Mouse (Mus musculus): ENCODE data around the gene Zfp579. TPM values are rescaled to one million over a fixed set of nuclear protein-coding genes. Genes with fewer than 3 reads are reported as not detected.

Gene Zfp579
- polyA plus RNA-seq (2012; rRNA removed): 38.0 and 39.2 TPM in 2 replicates

DNA sequence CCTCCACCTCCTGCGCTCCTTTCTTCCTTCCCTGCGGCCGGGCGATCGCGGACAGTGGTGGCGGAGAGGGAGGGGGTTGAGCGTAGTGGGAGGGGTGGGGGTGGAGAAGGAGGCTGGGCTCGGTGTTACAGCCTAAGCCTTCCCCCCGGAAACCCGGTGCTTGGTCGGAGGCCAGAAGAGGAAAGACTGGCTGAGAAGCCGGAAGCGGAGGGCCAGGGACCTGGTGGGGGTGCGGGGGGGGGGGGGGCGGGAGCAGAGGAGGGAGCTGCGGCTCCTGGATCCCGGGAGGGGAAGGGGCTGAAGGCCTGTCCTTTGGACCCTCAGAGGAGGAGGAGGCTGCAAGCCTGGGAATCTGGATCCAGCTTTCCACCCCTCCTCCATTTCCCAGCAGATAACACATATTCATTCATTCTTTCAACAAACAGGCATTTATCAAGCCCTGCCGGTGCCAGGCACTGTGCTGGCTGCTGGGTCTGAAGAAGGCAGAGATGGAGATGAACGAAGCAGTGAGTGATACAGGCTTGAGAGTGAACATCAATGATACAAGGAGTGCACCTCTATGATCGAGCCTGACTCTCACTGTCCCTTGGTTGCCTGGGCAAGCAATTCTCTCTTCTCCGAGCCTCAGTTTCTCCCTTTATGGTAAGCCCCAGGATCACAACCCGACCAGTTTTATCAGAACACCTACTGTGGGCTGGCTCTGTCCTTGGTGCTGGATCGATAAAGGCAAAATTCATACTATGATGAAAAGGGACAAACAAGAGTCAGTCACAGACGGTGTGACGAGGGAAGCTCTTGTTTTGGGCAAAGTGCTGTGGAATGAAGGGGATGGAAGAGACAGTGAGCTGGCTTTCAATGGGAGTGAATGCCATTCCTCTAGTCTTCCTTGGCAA lies at the start of gene Zfp579:
TSS of gene Zfp579 (minus strand) at position 156 of the 893 bp plus-strand sequence.
- Histone ChIP-seq H3K27ac (ENCODE audit: insufficient read depth, low read length) (peak within 1 kb of the TSS; percentile 26), H3K4me3 (ENCODE audit: insufficient read depth, low read length) (peak within 1 kb of the TSS; percentile 72), H3K4me1 (ENCODE audit: control insufficient read depth, insufficient read depth, low read length) (no peaks in the 10 kb centered on the region)
- TF ChIP-seq CTCF (IDR thresholded peaks at IDR 0.05; ENCODE audit: extremely low read depth, insufficient read depth, low read length): no peak
- TF ChIP-seq POLR2A (IDR thresholded peaks at IDR 0.05; ENCODE audit: extremely low read depth, insufficient read depth, low read length): peak; percentile 79

DNA sequence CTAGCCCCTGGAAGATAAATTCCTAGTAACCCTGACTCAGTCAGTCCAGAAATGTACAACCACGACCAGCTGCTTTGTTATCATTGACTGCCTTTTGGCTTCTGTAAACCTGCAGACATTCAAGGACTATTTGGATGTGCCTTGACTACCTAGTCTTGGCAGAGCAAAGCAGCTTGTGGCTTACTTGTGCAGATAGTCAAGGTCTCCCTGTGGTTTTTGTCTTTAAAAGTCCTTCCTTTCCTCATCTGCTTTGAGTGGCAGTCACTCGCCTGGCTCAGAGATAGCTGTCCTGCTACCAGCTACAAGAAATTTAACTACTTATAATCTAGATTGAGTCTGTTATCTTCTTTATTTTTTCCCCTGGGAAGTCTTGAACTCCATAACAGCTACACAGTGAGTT lies 49.0 kb upstream of the Zfp579 start:
- H3K4me3 ChIP-seq (ENCODE audit: insufficient read depth, low read length): no peak overlapping the region
- H3K27ac ChIP-seq (ENCODE audit: insufficient read depth, low read length): no peak overlapping the region
- no peak for TF ChIP-seq POLR2A (IDR thresholded peaks at IDR 0.05; ENCODE audit: extremely low read depth, insufficient read depth, low read length)
- no peak for TF ChIP-seq CTCF (IDR thresholded peaks at IDR 0.05; ENCODE audit: extremely low read depth, insufficient read depth, low read length)
- no peaks in the 10 kb centered on the region for H3K4me1 ChIP-seq (ENCODE audit: control insufficient read depth, insufficient read depth, low read length)

DNA sequence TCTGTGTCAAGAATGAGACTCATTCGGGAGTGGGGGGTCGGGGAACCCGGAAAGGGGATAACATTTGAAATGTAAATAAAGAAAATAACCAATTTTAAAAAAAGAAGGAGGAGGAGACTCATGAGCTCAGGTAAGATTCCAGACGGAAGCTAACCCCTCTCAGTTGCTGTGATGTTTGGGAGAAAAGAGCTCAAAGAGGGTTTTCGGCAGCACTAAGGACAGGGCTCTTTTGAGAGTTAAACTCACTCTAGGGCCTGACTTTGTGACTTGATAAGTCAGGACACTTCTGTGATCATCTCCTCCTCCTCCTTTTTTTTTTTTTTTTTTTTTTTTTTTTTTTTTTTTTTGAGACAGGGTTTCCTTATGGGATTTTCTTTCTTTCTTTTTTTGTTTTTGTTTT lies 43.0 kb upstream of the Zfp579 start:
- Histone ChIP-seq H3K27ac (ENCODE audit: insufficient read depth, low read length) (no peak overlapping the region), H3K4me1 (ENCODE audit: control insufficient read depth, insufficient read depth, low read length) (no peaks in the 10 kb centered on the region; the same call in none of the 2 replicates), H3K4me3 (ENCODE audit: insufficient read depth, low read length) (peak overlapping the region; percentile 74)
- no peak for TF ChIP-seq POLR2A (IDR thresholded peaks at IDR 0.05; ENCODE audit: extremely low read depth, insufficient read depth, low read length)
- TF ChIP-seq CTCF (IDR thresholded peaks at IDR 0.05; ENCODE audit: extremely low read depth, insufficient read depth, low read length): no peak

DNA sequence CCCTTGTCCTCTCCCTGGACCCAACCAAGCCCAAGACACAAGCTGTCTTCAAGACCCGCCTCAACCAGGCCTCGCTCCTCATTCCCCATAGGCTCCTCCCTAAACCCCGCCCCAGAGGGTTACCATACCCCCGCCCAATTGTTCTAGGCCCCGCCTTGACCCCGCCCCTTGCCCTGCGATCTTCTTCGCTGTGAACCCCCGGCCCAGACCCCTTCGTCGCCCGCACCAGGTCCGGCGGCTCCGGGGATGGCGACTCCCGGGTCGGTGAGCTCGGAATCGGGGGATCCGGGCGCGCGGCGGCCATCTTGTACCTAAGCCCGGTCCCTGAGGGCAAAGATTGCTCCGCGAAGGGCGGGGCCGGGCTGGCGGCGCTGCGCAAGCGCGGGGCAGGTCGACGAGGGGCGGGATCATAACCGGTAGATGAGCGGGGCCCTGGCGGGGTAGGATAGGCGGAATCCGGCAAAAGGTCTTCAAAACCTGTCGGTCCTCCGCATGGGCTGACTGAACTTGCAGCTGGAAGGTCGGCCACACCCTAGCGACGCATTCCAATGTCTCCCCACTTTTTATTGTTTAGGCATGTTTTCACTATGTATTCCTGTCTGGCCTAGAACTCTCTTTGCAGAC lies 42.3 kb upstream of the Zfp579 start, which contains the start of gene Zfp784:
TSS of gene Zfp784 (minus strand) at position 338 of the 624 bp plus-strand sequence.
- TF ChIP-seq POLR2A (IDR thresholded peaks at IDR 0.05; ENCODE audit: extremely low read depth, insufficient read depth, low read length) (peak; percentile 68), CTCF (IDR thresholded peaks at IDR 0.05; ENCODE audit: extremely low read depth, insufficient read depth, low read length) (no peak)
- peak within 1 kb of the TSS; percentile 91 for H3K27ac ChIP-seq (ENCODE audit: insufficient read depth, low read length)
- H3K4me3 ChIP-seq (ENCODE audit: insufficient read depth, low read length): peak within 1 kb of the TSS; percentile 74
- H3K4me1 ChIP-seq (ENCODE audit: control insufficient read depth, insufficient read depth, low read length): no peaks in the 10 kb centered on the region; the same call in none of the 2 replicates

DNA sequence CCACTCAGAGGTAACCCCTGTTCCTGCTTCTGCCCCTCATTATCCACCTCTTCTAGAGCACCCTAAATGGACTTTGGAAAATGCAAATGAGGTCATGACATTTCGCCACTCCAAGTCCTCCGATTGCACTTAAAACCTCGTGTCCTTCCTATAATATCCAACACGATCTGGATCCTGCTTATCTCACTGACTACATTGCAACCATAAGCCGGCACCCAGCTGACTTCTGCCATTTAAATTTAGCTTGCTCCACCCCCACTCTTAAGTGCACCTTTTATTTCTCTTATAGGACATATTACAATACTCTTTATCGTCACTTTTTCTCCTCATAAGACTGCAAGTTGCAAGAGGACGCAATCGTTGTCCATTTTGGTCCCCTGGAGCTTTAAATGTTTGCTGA lies 41.5 kb upstream of the Zfp579 start:
- TF ChIP-seq POLR2A (IDR thresholded peaks at IDR 0.05; ENCODE audit: extremely low read depth, insufficient read depth, low read length) (no peak), CTCF (IDR thresholded peaks at IDR 0.05; ENCODE audit: extremely low read depth, insufficient read depth, low read length) (no peak)
- Histone ChIP-seq H3K4me1 (ENCODE audit: control insufficient read depth, insufficient read depth, low read length) (no peaks in the 10 kb centered on the region; the same call in none of the 2 replicates), H3K4me3 (ENCODE audit: insufficient read depth, low read length) (peak overlapping the region; percentile 74), H3K27ac (ENCODE audit: insufficient read depth, low read length) (no peak overlapping the region)

GRCm38 (mm10) chr7:5037026-5037425 lies 41.1 kb upstream of the Zfp579 start:
- no peak overlapping the region for H3K27ac ChIP-seq (ENCODE audit: insufficient read depth, low read length)
- TF ChIP-seq POLR2A (IDR thresholded peaks at IDR 0.05; ENCODE audit: extremely low read depth, insufficient read depth, low read length) (no peak), CTCF (IDR thresholded peaks at IDR 0.05; ENCODE audit: extremely low read depth, insufficient read depth, low read length) (no peak)
- no peaks in the 10 kb centered on the region; the same call in none of the 2 replicates for H3K4me1 ChIP-seq (ENCODE audit: control insufficient read depth, insufficient read depth, low read length)
- H3K4me3 ChIP-seq (ENCODE audit: insufficient read depth, low read length): no peak overlapping the region; the same call in 1 of the 2 replicates

DNA sequence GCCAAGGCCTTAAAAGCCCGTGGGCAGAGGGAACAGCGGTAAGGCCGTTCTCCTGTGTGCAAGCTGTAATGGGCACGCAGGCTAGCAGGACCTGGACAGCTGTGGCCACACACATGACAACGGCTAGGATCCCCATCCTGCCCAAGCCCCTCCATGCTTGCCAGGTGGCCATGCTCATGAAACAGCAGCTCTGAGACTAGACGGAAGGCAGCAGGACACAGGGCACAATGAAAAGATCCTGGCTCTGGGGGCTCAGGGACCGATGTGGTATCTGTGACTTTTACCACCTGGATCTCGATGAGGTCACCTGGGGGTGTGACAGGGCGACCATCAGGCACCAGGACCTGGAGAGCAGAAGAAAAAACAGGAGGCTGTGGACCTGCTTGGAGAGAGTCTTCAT lies 40.2 kb upstream of the Zfp579 start:
- Histone ChIP-seq H3K4me3 (ENCODE audit: insufficient read depth, low read length) (no peak overlapping the region), H3K4me1 (ENCODE audit: control insufficient read depth, insufficient read depth, low read length) (no peaks in the 10 kb centered on the region; the same call in none of the 2 replicates), H3K27ac (ENCODE audit: insufficient read depth, low read length) (no peak overlapping the region)
- TF ChIP-seq CTCF (IDR thresholded peaks at IDR 0.05; ENCODE audit: extremely low read depth, insufficient read depth, low read length) (no peak), POLR2A (IDR thresholded peaks at IDR 0.05; ENCODE audit: extremely low read depth, insufficient read depth, low read length) (no peak)

DNA sequence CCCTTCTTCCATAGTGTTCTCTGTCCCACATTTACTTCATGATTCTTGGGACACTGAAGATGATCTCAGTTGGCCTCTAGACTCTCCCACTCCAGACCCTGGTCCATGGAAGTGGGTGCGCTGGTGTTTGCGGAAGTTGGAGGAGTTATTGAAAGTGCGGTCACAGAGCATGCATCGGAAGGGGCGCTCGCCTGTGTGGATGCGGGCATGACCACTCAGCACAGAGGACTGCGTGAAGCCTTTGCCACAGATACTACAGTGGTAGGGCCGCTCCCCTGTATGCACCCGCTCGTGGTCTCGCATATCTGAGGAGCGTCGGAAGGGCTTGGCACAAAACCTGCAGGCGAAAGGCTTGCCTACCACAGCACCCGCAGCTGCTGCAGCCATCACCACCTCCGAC lies 39.7 kb upstream of the Zfp579 start:
- H3K27ac ChIP-seq (ENCODE audit: insufficient read depth, low read length): no peak overlapping the region
- TF ChIP-seq CTCF (IDR thresholded peaks at IDR 0.05; ENCODE audit: extremely low read depth, insufficient read depth, low read length) (no peak), POLR2A (IDR thresholded peaks at IDR 0.05; ENCODE audit: extremely low read depth, insufficient read depth, low read length) (no peak)
- H3K4me3 ChIP-seq (ENCODE audit: insufficient read depth, low read length): no peak overlapping the region
- H3K4me1 ChIP-seq (ENCODE audit: control insufficient read depth, insufficient read depth, low read length): no peaks in the 10 kb centered on the region; the same call in none of the 2 replicates

GRCm38 (mm10) chr7:5033818-5034217 lies 37.9 kb upstream of the Zfp579 start, which contains the start of gene 4632433K11Rik:
4632433K11Rik (plus strand) TSS chr7:5034118.
- Histone ChIP-seq H3K4me1 (ENCODE audit: control insufficient read depth, insufficient read depth, low read length) (no peaks in the 10 kb centered on the region; the same call in none of the 2 replicates), H3K4me3 (ENCODE audit: insufficient read depth, low read length) (no peak within 1 kb of the TSS)
- TF ChIP-seq CTCF (IDR thresholded peaks at IDR 0.05; ENCODE audit: extremely low read depth, insufficient read depth, low read length) (no peak), POLR2A (IDR thresholded peaks at IDR 0.05; ENCODE audit: extremely low read depth, insufficient read depth, low read length) (no peak)

More at GRCm38 (mm10) chr7:5033818-5034217, 37.9 kb upstream of the Zfp579 start, which contains the start of gene 4632433K11Rik:
- no peak within 1 kb of the TSS for H3K27ac ChIP-seq (ENCODE audit: insufficient read depth, low read length)

All from cortical plate, adult 2 months (tissue).